Mouse (Mus musculus): ENCODE measurements around the gene Olfr365. TPM values are rescaled to one million over a fixed set of nuclear protein-coding genes. Genes with fewer than 3 reads are reported as not detected.

Gene Olfr365
- polyA plus RNA-seq (2014; fragmentation: Nextera tagmentation; extraction: Ambion mirVana) = not detected in 2 replicates

DNA sequence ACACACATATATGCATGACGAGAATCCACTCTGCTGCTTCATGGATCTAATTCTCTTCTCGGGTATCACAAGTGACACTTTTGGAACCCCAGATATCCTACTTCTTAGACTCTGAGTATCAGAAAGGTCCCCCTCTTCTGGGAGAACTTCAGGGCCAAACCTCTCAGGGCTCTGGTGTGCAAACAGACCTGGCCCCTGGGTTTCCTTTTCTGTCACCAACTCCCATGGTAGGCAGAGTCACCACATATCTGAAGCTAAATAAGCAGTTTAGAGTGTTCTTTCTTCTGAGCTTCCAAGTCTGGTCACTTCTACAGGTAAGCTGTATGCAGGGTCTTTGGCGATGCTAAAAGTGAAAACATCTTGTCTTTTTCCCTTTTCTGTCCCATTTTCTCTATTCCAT, at the start of gene Olfr365:
Olfr365 (plus strand) TSS at position 301 of the 400 bp plus-strand sequence.
- Histone ChIP-seq H3K4me3 (replicated peaks; ENCODE audit: low read length) (no peak within 1 kb of the TSS), H3K9me3 (ENCODE audit: control insufficient read depth, low read length) (peaks cover 13% of the 10 kb centered on the region; the same call in 1 of the 2 replicates), H3K4me1 (replicated peaks; ENCODE audit: control insufficient read depth, insufficient read depth, low read length) (no peaks in the 10 kb centered on the region), H3K36me3 (replicated peaks; ENCODE audit: control insufficient read depth, insufficient read depth) (no peaks in the 10 kb centered on the region), H3K4me2 (replicated peaks) (no peak within 1 kb of the TSS), H3K9ac (no peak within 1 kb of the TSS), H3K27ac (no peak within 1 kb of the TSS), H3K27me3 (ENCODE audit: control insufficient read depth, insufficient read depth, low read length) (no peaks in the 10 kb centered on the region)
- DNase-seq (ENCODE audit: low spot score) (no peak), ATAC-seq (ENCODE audit: low FRiP score) (no peak)
- WGBS = 79% methylated on average over 3 of the region's 3 CpGs

GRCm38 (mm10) chr2:37139022-37139421, 49.0 kb upstream of the Olfr365 start, which contains the start of gene Olfr364-ps1:
Olfr364-ps1 (plus strand) TSS chr2:37139322.
- Histone ChIP-seq H3K4me2 (replicated peaks) (no peak within 1 kb of the TSS), H3K9ac (no peak within 1 kb of the TSS), H3K36me3 (replicated peaks; ENCODE audit: control insufficient read depth, insufficient read depth) (no peaks in the 10 kb centered on the region), H3K9me3 (ENCODE audit: control insufficient read depth, low read length) (peaks cover 33% of the 10 kb centered on the region), H3K27ac (no peak within 1 kb of the TSS), H3K4me1 (replicated peaks; ENCODE audit: control insufficient read depth, insufficient read depth, low read length) (no peaks in the 10 kb centered on the region), H3K4me3 (replicated peaks; ENCODE audit: low read length) (no peak within 1 kb of the TSS), H3K27me3 (ENCODE audit: control insufficient read depth, insufficient read depth, low read length) (no peaks in the 10 kb centered on the region)
- DNase-seq (ENCODE audit: low spot score) (no peak), ATAC-seq (ENCODE audit: low FRiP score) (no peak)
- 87% methylated on average over 3 of the region's 3 CpGs for WGBS

DNA sequence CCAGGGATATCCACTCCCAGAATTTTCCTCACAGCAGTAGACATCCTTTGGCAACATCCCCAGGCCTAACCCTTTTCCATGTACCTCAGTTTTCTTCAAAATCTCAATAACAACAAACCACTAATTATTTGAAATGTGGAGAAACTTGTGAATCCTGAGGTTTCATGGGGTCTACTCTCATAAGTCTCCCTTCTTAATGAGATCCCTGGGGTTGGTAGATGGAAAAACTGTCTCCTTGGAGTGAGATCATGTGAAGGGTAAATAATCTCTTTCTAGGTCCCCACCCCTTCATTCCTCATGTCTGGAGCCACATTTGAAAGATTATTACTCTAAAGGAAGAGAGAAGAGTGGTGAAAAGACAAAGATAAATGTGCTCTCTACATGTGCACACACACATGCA, 23.3 kb downstream of the Olfr365 start, which contains the start of gene Olfr366:
Olfr366 (plus strand) TSS at position 301 of the 400 bp plus-strand sequence.
- no peak within 1 kb of the TSS for H3K4me3 ChIP-seq (replicated peaks; ENCODE audit: low read length)
- H3K4me2 ChIP-seq (replicated peaks) = no peak within 1 kb of the TSS
- DNase-seq (ENCODE audit: low spot score) (no peak), ATAC-seq (ENCODE audit: low FRiP score) (no peak)
- H3K27me3 ChIP-seq (ENCODE audit: control insufficient read depth, insufficient read depth, low read length) = no peaks in the 10 kb centered on the region
- no peak within 1 kb of the TSS for H3K9ac ChIP-seq
- no peaks in the 10 kb centered on the region for H3K4me1 ChIP-seq (replicated peaks; ENCODE audit: control insufficient read depth, insufficient read depth, low read length)
- no peak within 1 kb of the TSS for H3K27ac ChIP-seq
- H3K36me3 ChIP-seq (replicated peaks; ENCODE audit: control insufficient read depth, insufficient read depth) = no peaks in the 10 kb centered on the region
- no peaks in the 10 kb centered on the region for H3K9me3 ChIP-seq (ENCODE audit: control insufficient read depth, low read length)

Other genes with a start within 250 kb of the Olfr365 start
- gene Olfr357, start 194.4 kb upstream of the Olfr365 start, polyA plus RNA-seq (2014; fragmentation: Nextera tagmentation; extraction: Ambion mirVana) = not detected in 2 replicates
- not detected in 2 replicates for gene Olfr358, start 178.9 kb upstream of the Olfr365 start, polyA plus RNA-seq (2014; fragmentation: Nextera tagmentation; extraction: Ambion mirVana)
- not detected in 2 replicates for gene Olfr360, start 122.5 kb upstream of the Olfr365 start, polyA plus RNA-seq (2014; fragmentation: Nextera tagmentation; extraction: Ambion mirVana)
- not detected in 2 replicates for gene Olfr361, start 98.9 kb upstream of the Olfr365 start, polyA plus RNA-seq (2014; fragmentation: Nextera tagmentation; extraction: Ambion mirVana)
- not detected in 2 replicates for gene Olfr362, start 70.3 kb upstream of the Olfr365 start, polyA plus RNA-seq (2014; fragmentation: Nextera tagmentation; extraction: Ambion mirVana)
- gene Olfr364-ps1, start 48.9 kb upstream of the Olfr365 start, polyA plus RNA-seq (2014; fragmentation: Nextera tagmentation; extraction: Ambion mirVana) = not detected in 2 replicates
- not detected in 2 replicates for gene Olfr366, start 23.4 kb downstream of the Olfr365 start, polyA plus RNA-seq (2014; fragmentation: Nextera tagmentation; extraction: Ambion mirVana)
- gene Olfr368, start 138.3 kb downstream of the Olfr365 start, polyA plus RNA-seq (2014; fragmentation: Nextera tagmentation; extraction: Ambion mirVana) = not detected in 2 replicates
- 57.0 and 57.2 TPM in 2 replicates for gene Pdcl, start 171.1 kb downstream of the Olfr365 start, polyA plus RNA-seq (2014; fragmentation: Nextera tagmentation; extraction: Ambion mirVana)
- 25.6 and 26.0 TPM in 2 replicates for gene Rc3h2, start 234.7 kb downstream of the Olfr365 start, polyA plus RNA-seq (2014; fragmentation: Nextera tagmentation; extraction: Ambion mirVana)